Mouse (Mus musculus) megakaryocyte, embryonic 14.5 days (primary cell): ENCODE data around the gene Ccdc43.

Experiments used
- FLI1 ChIP-seq: IDR thresholded peaks from 2 replicates; pipeline ENCODE4 v1.6.1; 2012; ENCODE audit warnings: low read length, inconsistent platforms, mixed read lengths
- GATA1 ChIP-seq: IDR thresholded peaks from 3 replicates; pipeline ENCODE4 v1.6.1; 2012; ENCODE audit warnings: mixed read lengths, low read length, inconsistent platforms, borderline replicate concordance

- TF ChIP-seq GATA1 (no peak), FLI1 (no peak)
These were observed 51.4 kb downstream of the Ccdc43 start for GRCm38 (mm10) chr11:102646226-102646625.
